Mouse (Mus musculus): ENCODE measurements around the gene Ccl11. TPM values are rescaled to one million over a fixed set of nuclear protein-coding genes. Genes with fewer than 3 reads are reported as not detected.

Gene Ccl11
- polyA plus RNA-seq (2015; fragmentation: Illumina TruSeq; extraction: RNeasy Lipid Tissue Mini Kit (QIAGEN cat#74804); ENCODE audit: insufficient read depth, low read depth, low replicate concordance): 26.5 TPM

GRCm38 (mm10) chr11:82057646-82058045 is at the start of gene Ccl11:
Gene Ccl11 (plus strand): TSS chr11:82057823.

GRCm38 (mm10) chr11:82035356-82035755 is 22.3 kb upstream of the Ccl11 start, which contains the start of gene Ccl2:
Gene Ccl2 (plus strand): TSS chr11:82035571.

GRCm38 (mm10) chr11:82038535-82038934 is 19.1 kb upstream of the Ccl11 start, which contains the start of gene Gm17268:
Gene Gm17268 (minus strand): TSS chr11:82038562.

GRCm38 (mm10) chr11:82045471-82045870 is 12.2 kb upstream of the Ccl11 start, which contains the start of gene Ccl7:
Gene Ccl7 (plus strand): TSS chr11:82045712.

GRCm38 (mm10) chr11:82101529-82101928 is 43.9 kb downstream of the Ccl11 start, which contains the start of gene Ccl12:
Gene Ccl12 (plus strand): TSS chr11:82101845.

Other genes with a start within 250 kb of the Ccl11 start
- gene 5530401A14Rik, start 197.2 kb upstream of the Ccl11 start, polyA plus RNA-seq (2015; fragmentation: Illumina TruSeq; extraction: RNeasy Lipid Tissue Mini Kit (QIAGEN cat#74804); ENCODE audit: insufficient read depth, low read depth, low replicate concordance): not detected
- gene Asic2, start 89.4 kb upstream of the Ccl11 start, polyA plus RNA-seq (2015; fragmentation: Illumina TruSeq; extraction: RNeasy Lipid Tissue Mini Kit (QIAGEN cat#74804); ENCODE audit: insufficient read depth, low read depth, low replicate concordance): 0.59 TPM
- gene Ccl2, start 22.3 kb upstream of the Ccl11 start, polyA plus RNA-seq (2015; fragmentation: Illumina TruSeq; extraction: RNeasy Lipid Tissue Mini Kit (QIAGEN cat#74804); ENCODE audit: insufficient read depth, low read depth, low replicate concordance): 1.7 TPM
- not detected for gene Gm17268, start 19.3 kb upstream of the Ccl11 start, polyA plus RNA-seq (2015; fragmentation: Illumina TruSeq; extraction: RNeasy Lipid Tissue Mini Kit (QIAGEN cat#74804); ENCODE audit: insufficient read depth, low read depth, low replicate concordance)
- not detected for gene Ccl7, start 12.1 kb upstream of the Ccl11 start, polyA plus RNA-seq (2015; fragmentation: Illumina TruSeq; extraction: RNeasy Lipid Tissue Mini Kit (QIAGEN cat#74804); ENCODE audit: insufficient read depth, low read depth, low replicate concordance)
- not detected for gene Ccl12, start 44.0 kb downstream of the Ccl11 start, polyA plus RNA-seq (2015; fragmentation: Illumina TruSeq; extraction: RNeasy Lipid Tissue Mini Kit (QIAGEN cat#74804); ENCODE audit: insufficient read depth, low read depth, low replicate concordance)
- not detected for gene Ccl8, start 57.4 kb downstream of the Ccl11 start, polyA plus RNA-seq (2015; fragmentation: Illumina TruSeq; extraction: RNeasy Lipid Tissue Mini Kit (QIAGEN cat#74804); ENCODE audit: insufficient read depth, low read depth, low replicate concordance)
- not detected for gene Ccl1, start 247.9 kb downstream of the Ccl11 start, polyA plus RNA-seq (2015; fragmentation: Illumina TruSeq; extraction: RNeasy Lipid Tissue Mini Kit (QIAGEN cat#74804); ENCODE audit: insufficient read depth, low read depth, low replicate concordance)

All from pancreas, adult 10 weeks (tissue).